Mouse (Mus musculus) forebrain, embryonic 15.5 days (tissue): ENCODE data around the gene Slc29a1. TPM values are rescaled to one million over a fixed set of nuclear protein-coding genes. Genes with fewer than 3 reads are reported as not detected.

Source experiments
- ATAC-seq: fragments of 200-750 bp; cut with Nextera tagmentation; replicated peaks from 2 replicates; pipeline ENCODE4 v1.8.0; 2017; ENCODE audit warnings: mild to moderate bottlenecking, moderate TSS enrichment, moderate library complexity
- H3K27ac ChIP-seq: fragments of 300-500 bp; sonication (generic); replicated peaks from 2 replicates; pipeline ENCODE4 v1.5.1; 2015; ENCODE audit warnings: mild to moderate bottlenecking, inconsistent platforms
- H3K27me3 ChIP-seq: fragments of 300-500 bp; sonication (generic); 2 replicates; pipeline ENCODE4 v1.6.1; 2015; ENCODE audit warnings: inconsistent platforms
- H3K36me3 ChIP-seq: fragments of 300-500 bp; sonication (generic); 2 replicates; pipeline ENCODE4 v1.6.1; 2015; ENCODE audit warnings: mild to moderate bottlenecking, inconsistent platforms
- H3K4me1 ChIP-seq: fragments of 300-500 bp; sonication (generic); 2 replicates; pipeline ENCODE4 v1.6.1; 2015; ENCODE audit warnings: inconsistent platforms
- H3K4me2 ChIP-seq: fragments of 300-500 bp; sonication (generic); replicated peaks from 2 replicates; pipeline ENCODE4 v1.6.1; 2015; ENCODE audit warnings: mild to moderate bottlenecking, inconsistent platforms
- H3K4me3 ChIP-seq: fragments of 300-500 bp; sonication (generic); 2 replicates; pipeline ENCODE4 v1.5.1; 2015; ENCODE audit warnings: mild to moderate bottlenecking, inconsistent platforms
- H3K9ac ChIP-seq: fragments of 300-500 bp; sonication (generic); replicated peaks from 2 replicates; pipeline ENCODE4 v1.6.1; 2015; ENCODE audit warnings: mild to moderate bottlenecking, inconsistent platforms
- H3K9me3 ChIP-seq: fragments of 300-500 bp; sonication (generic); 2 replicates; pipeline ENCODE4 v1.6.1; 2016; ENCODE audit warnings: inconsistent platforms
- WGBS: fragments of 180-500 bp; shearing (Covaris S2); methylation state at CpG from one replicate; pipeline ENCODE4 v1.1.7; 2015; ENCODE audit warnings: mixed read lengths; 5-methylcytosine and 5-hydroxymethylcytosine counted together
- polyA plus RNA-seq: library from polyadenylated mRNA; unstranded; fragments of >200 nt; fragmentation: Nextera tagmentation; extraction: Ambion mirVana; gene quantifications from 2 replicates; pipeline ENCODE4 v1.2.1, GENCODE M21; 2015

The Slc29a1 gene
- polyA plus RNA-seq, 1 experiment from 2014 or later, result 62.5 TPM

GRCm38 (mm10) chr17:45542705-45543104, 56.7 kb downstream of the Slc29a1 start:
- no peak overlapping the region for H3K4me2 ChIP-seq
- H3K9me3 ChIP-seq, result no peaks in the 10 kb centered on the region
- H3K27me3 ChIP-seq, result peaks cover 9% of the 10 kb centered on the region
- no peak for ATAC-seq
- no peak overlapping the region for H3K4me3 ChIP-seq
- H3K9ac ChIP-seq, result no peak overlapping the region
- peaks cover 39% of the 10 kb centered on the region for H3K4me1 ChIP-seq
- 68% methylated on average over 2 of the region's 2 CpGs for WGBS
- H3K27ac ChIP-seq, result no peak overlapping the region
- H3K36me3 ChIP-seq, result peaks cover 26% of the 10 kb centered on the region; the same call in 1 of the 2 replicates

DNA sequence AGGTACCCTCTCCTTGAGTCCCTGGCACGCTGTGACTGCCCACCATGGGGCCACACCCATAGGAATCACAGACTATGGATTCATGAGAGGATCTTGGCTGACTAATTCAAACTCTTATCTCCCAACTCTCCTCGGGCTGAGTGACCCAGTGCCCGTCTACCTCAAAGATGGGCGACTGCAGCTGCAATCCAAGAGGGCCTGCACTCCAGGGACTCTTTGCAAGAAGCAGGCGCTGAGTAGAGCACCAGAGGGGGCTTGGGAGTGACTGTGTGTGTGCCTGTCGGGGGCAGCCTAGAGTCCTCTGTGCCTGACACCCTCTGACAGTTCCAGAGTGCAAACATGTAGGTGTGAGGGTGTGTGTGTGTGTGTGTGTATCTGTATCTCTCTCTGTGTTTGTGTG, 57.3 kb downstream of the Slc29a1 start:
- ATAC-seq, result no peak
- peaks cover 26% of the 10 kb centered on the region; the same call in 1 of the 2 replicates for H3K36me3 ChIP-seq
- 39% methylated on average over 6 of the region's 6 CpGs for WGBS
- peaks cover 33% of the 10 kb centered on the region for H3K4me1 ChIP-seq
- H3K9ac ChIP-seq, result no peak overlapping the region
- H3K4me2 ChIP-seq, result no peak overlapping the region
- H3K27me3 ChIP-seq, result peaks cover 8% of the 10 kb centered on the region
- no peak overlapping the region for H3K4me3 ChIP-seq
- no peak overlapping the region for H3K27ac ChIP-seq
- no peaks in the 10 kb centered on the region for H3K9me3 ChIP-seq

DNA sequence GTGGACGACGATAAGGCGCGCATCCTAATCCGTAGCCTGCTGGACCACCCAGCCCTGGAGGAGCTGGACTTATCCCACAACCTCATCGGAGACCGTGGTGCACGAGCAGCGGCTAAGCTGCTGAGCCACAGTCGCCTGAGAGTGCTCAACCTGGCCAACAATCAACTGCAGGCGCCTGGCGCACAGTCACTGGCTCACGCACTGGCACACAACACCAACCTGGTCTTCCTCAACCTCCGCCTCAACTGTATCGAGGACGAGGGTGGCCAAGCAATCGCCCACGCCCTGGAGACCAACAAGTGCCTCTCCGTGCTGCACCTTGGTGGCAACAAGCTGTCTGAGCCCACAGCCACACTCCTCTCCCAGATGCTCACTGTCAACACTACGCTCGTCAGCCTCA, 59.7 kb downstream of the Slc29a1 start:
- no peak overlapping the region for H3K9ac ChIP-seq
- 79% methylated on average over 21 of the region's 21 CpGs for WGBS
- peaks cover 25% of the 10 kb centered on the region for H3K4me1 ChIP-seq
- no peak for ATAC-seq
- peaks cover 8% of the 10 kb centered on the region; the same call in 1 of the 2 replicates for H3K27me3 ChIP-seq
- H3K36me3 ChIP-seq, result 0 out of 2 replicates have a peak, but pooled peaks cover 4% of the 10 kb centered on the region
- no peak overlapping the region for H3K4me3 ChIP-seq
- H3K9me3 ChIP-seq, result no peaks in the 10 kb centered on the region
- H3K27ac ChIP-seq, result no peak overlapping the region
- no peak overlapping the region for H3K4me2 ChIP-seq

GRCm38 (mm10) chr17:45538394-45538793, 61.0 kb downstream of the Slc29a1 start:
- no peak overlapping the region for H3K4me2 ChIP-seq
- 61% methylated on average over 4 of the region's 4 CpGs for WGBS
- peaks cover 14% of the 10 kb centered on the region for H3K4me1 ChIP-seq
- H3K36me3 ChIP-seq, result no peaks in the 10 kb centered on the region
- ATAC-seq, result 0 out of 2 replicates have a peak, but pooled peaks have one; percentile 2
- no peak overlapping the region for H3K4me3 ChIP-seq
- H3K27me3 ChIP-seq, result peaks cover 10% of the 10 kb centered on the region; the same call in 1 of the 2 replicates
- no peaks in the 10 kb centered on the region for H3K9me3 ChIP-seq
- H3K9ac ChIP-seq, result no peak overlapping the region
- H3K27ac ChIP-seq, result 0 out of 2 replicates have a peak overlapping the region, but pooled peaks have one; percentile 17

DNA sequence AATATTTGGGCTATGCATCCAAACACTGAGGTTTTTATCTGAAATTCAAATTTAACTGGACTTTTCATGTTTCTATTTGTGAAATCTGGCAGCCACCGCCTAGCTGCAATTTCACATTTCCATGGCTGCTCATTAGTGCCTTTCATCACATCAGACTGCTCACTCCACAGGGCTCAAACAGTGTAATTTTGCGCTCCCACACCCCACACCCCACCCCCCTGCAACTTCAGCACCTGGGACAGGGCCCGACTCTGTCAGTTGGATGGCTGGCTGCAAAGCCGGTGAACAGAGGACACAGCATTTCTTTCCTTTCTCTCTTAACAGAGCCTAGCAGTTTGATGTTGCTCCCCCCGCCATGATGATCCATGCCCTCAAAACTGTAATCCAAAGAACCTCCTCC, 63.1 kb downstream of the Slc29a1 start:
- Histone ChIP-seq H3K4me1 (peaks cover 14% of the 10 kb centered on the region), H3K36me3 (no peaks in the 10 kb centered on the region), H3K9me3 (no peaks in the 10 kb centered on the region), H3K27ac (peak overlapping the region; percentile 7; the same call in 1 of the 2 replicates), H3K27me3 (peaks cover 10% of the 10 kb centered on the region; the same call in 1 of the 2 replicates), H3K4me3 (no peak overlapping the region), H3K4me2 (no peak overlapping the region), H3K9ac (no peak overlapping the region)
- 8% methylated on average over 5 of the region's 5 CpGs for WGBS
- no peak; the same call in 1 of the 2 replicates for ATAC-seq

Other genes starting within 250 kb of the Slc29a1 start
- gene Cdc5l, start 165.9 kb downstream of the Slc29a1 start, polyA plus RNA-seq, result 69.5 and 74.5 TPM in 2 replicates
- gene Spats1, start 124.2 kb downstream of the Slc29a1 start, polyA plus RNA-seq, result 1.4 and 1.7 TPM in 2 replicates
- 17.3 and 17.4 TPM in 2 replicates for gene Aars2, start 92.8 kb downstream of the Slc29a1 start, polyA plus RNA-seq
- gene Tcte1, start 76.2 kb downstream of the Slc29a1 start, polyA plus RNA-seq, result 4.7 and 4.8 TPM in 2 replicates
- gene Tmem151b, start 49.9 kb downstream of the Slc29a1 start, polyA plus RNA-seq, result 34.5 and 36.2 TPM in 2 replicates
- 4.2 and 4.6 TPM in 2 replicates for gene Nfkbie, start 43.9 kb downstream of the Slc29a1 start, polyA plus RNA-seq
- gene Slc35b2, start 35.7 kb downstream of the Slc29a1 start, polyA plus RNA-seq, result 97.9 and 99.8 TPM in 2 replicates
- 1,627 and 1,637 TPM in 2 replicates for gene Hsp90ab1, start 26.3 kb downstream of the Slc29a1 start, polyA plus RNA-seq
- gene Mymx, start 2.5 kb upstream of the Slc29a1 start, polyA plus RNA-seq, result not detected in 2 replicates
- 0.83 and 1.00 TPM in 2 replicates for gene Capn11, start 59.7 kb upstream of the Slc29a1 start, polyA plus RNA-seq
- 122 and 125 TPM in 2 replicates for gene Mrpl14, start 86.7 kb upstream of the Slc29a1 start, polyA plus RNA-seq
- gene Tmem63b, start 87.3 kb upstream of the Slc29a1 start, polyA plus RNA-seq, result 124 and 125 TPM in 2 replicates
- 0.41 TPM in 1 of 2 replicates, not detected in the other for gene 1600014C23Rik, start 134.2 kb upstream of the Slc29a1 start, polyA plus RNA-seq